Mouse (Mus musculus): ENCODE results near the gene Itga6. TPM values are rescaled to one million over a fixed set of nuclear protein-coding genes. Genes with fewer than 3 reads are reported as not detected.
A peak's percentile ranks its signal among the peaks of the same experiment; 100 is the strongest.

The Itga6 gene
- polyA plus RNA-seq, 1 experiment = 160 TPM

- Histone ChIP-seq H3K4me3 (ENCODE audit: insufficient read depth, low read length) (no peak overlapping the region), H3K27ac (ENCODE audit: insufficient read depth, low read depth, low read length) (no peak overlapping the region), H3K4me1 (ENCODE audit: control insufficient read depth, insufficient read depth, low read length) (peaks cover 10% of the 10 kb centered on the region)
- TF ChIP-seq POLR2A (IDR thresholded peaks at IDR 0.05; ENCODE audit: borderline replicate concordance, low read depth, low read length) (no peak), CTCF (IDR thresholded peaks at IDR 0.05; ENCODE audit: low read depth, low read length) (no peak)
Measured at GRCm38 (mm10) chr2:71730623-71731612, 14.5 kb upstream of the Itga6 start.

GRCm38 (mm10) chr2:71734792-71735392, 10.5 kb upstream of the Itga6 start:
- Histone ChIP-seq H3K4me3 (ENCODE audit: insufficient read depth, low read length) (no peak overlapping the region), H3K4me1 (ENCODE audit: control insufficient read depth, insufficient read depth, low read length) (peaks cover 10% of the 10 kb centered on the region), H3K27ac (ENCODE audit: insufficient read depth, low read depth, low read length) (no peak overlapping the region)
- no peak for TF ChIP-seq CTCF (IDR thresholded peaks at IDR 0.05; ENCODE audit: low read depth, low read length)
- TF ChIP-seq POLR2A (IDR thresholded peaks at IDR 0.05; ENCODE audit: borderline replicate concordance, low read depth, low read length) = no peak

- Histone ChIP-seq H3K4me1 (ENCODE audit: control insufficient read depth, insufficient read depth, low read length) (peaks cover 9% of the 10 kb centered on the region), H3K4me3 (ENCODE audit: insufficient read depth, low read length) (no peak overlapping the region), H3K27ac (ENCODE audit: insufficient read depth, low read depth, low read length) (no peak overlapping the region)
- TF ChIP-seq POLR2A (IDR thresholded peaks at IDR 0.05; ENCODE audit: borderline replicate concordance, low read depth, low read length) (no peak), CTCF (IDR thresholded peaks at IDR 0.05; ENCODE audit: low read depth, low read length) (no peak)
Measured at GRCm38 (mm10) chr2:71735541-71736159, 9.8 kb upstream of the Itga6 start.

- H3K27ac ChIP-seq (ENCODE audit: insufficient read depth, low read depth, low read length) = no peak overlapping the region
- no peak overlapping the region for H3K4me3 ChIP-seq (ENCODE audit: insufficient read depth, low read length)
- peaks cover 7% of the 10 kb centered on the region for H3K4me1 ChIP-seq (ENCODE audit: control insufficient read depth, insufficient read depth, low read length)
- TF ChIP-seq POLR2A (IDR thresholded peaks at IDR 0.05; ENCODE audit: borderline replicate concordance, low read depth, low read length) (no peak), CTCF (IDR thresholded peaks at IDR 0.05; ENCODE audit: low read depth, low read length) (peak; percentile 34; the same call in 1 of the 2 replicates)
Measured at GRCm38 (mm10) chr2:71736213-71736612, 9.2 kb upstream of the Itga6 start.

GRCm38 (mm10) chr2:71739173-71739860, 6.1 kb upstream of the Itga6 start:
- Histone ChIP-seq H3K4me3 (ENCODE audit: insufficient read depth, low read length) (no peak overlapping the region), H3K27ac (ENCODE audit: insufficient read depth, low read depth, low read length) (no peak overlapping the region), H3K4me1 (ENCODE audit: control insufficient read depth, insufficient read depth, low read length) (peaks cover 23% of the 10 kb centered on the region)
- TF ChIP-seq CTCF (IDR thresholded peaks at IDR 0.05; ENCODE audit: low read depth, low read length) (no peak), POLR2A (IDR thresholded peaks at IDR 0.05; ENCODE audit: borderline replicate concordance, low read depth, low read length) (no peak)

- H3K4me1 ChIP-seq (ENCODE audit: control insufficient read depth, insufficient read depth, low read length) = peaks cover 44% of the 10 kb centered on the region
- no peak overlapping the region for H3K4me3 ChIP-seq (ENCODE audit: insufficient read depth, low read length)
- TF ChIP-seq POLR2A (IDR thresholded peaks at IDR 0.05; ENCODE audit: borderline replicate concordance, low read depth, low read length) = no peak
- no peak for TF ChIP-seq CTCF (IDR thresholded peaks at IDR 0.05; ENCODE audit: low read depth, low read length)
- no peak overlapping the region for H3K27ac ChIP-seq (ENCODE audit: insufficient read depth, low read depth, low read length)
Measured at GRCm38 (mm10) chr2:71742557-71742956, 2.9 kb upstream of the Itga6 start.

GRCm38 (mm10) chr2:71743377-71743776, 2.0 kb upstream of the Itga6 start:
- Histone ChIP-seq H3K4me3 (ENCODE audit: insufficient read depth, low read length) (no peak overlapping the region), H3K27ac (ENCODE audit: insufficient read depth, low read depth, low read length) (no peak overlapping the region), H3K4me1 (ENCODE audit: control insufficient read depth, insufficient read depth, low read length) (peaks cover 44% of the 10 kb centered on the region)
- TF ChIP-seq POLR2A (IDR thresholded peaks at IDR 0.05; ENCODE audit: borderline replicate concordance, low read depth, low read length) (no peak), CTCF (IDR thresholded peaks at IDR 0.05; ENCODE audit: low read depth, low read length) (no peak)

- Histone ChIP-seq H3K27ac (ENCODE audit: insufficient read depth, low read depth, low read length) (peak overlapping the region; percentile 87), H3K4me1 (ENCODE audit: control insufficient read depth, insufficient read depth, low read length) (peaks cover 46% of the 10 kb centered on the region)
Measured at GRCm38 (mm10) chr2:71744320-71744719, 1.1 kb upstream of the Itga6 start.

GRCm38 (mm10) chr2:71744861-71745507, 432 bp upstream of the Itga6 start:
- Histone ChIP-seq H3K4me3 (ENCODE audit: insufficient read depth, low read length) (no peak overlapping the region), H3K27ac (ENCODE audit: insufficient read depth, low read depth, low read length) (peak overlapping the region; percentile 87), H3K4me1 (ENCODE audit: control insufficient read depth, insufficient read depth, low read length) (peaks cover 48% of the 10 kb centered on the region)
- TF ChIP-seq POLR2A (IDR thresholded peaks at IDR 0.05; ENCODE audit: borderline replicate concordance, low read depth, low read length) (no peak), CTCF (IDR thresholded peaks at IDR 0.05; ENCODE audit: low read depth, low read length) (no peak)

More at GRCm38 (mm10) chr2:71744320-71744719, 1.1 kb upstream of the Itga6 start:
- H3K4me3 ChIP-seq (ENCODE audit: insufficient read depth, low read length) = no peak overlapping the region
- TF ChIP-seq POLR2A (IDR thresholded peaks at IDR 0.05; ENCODE audit: borderline replicate concordance, low read depth, low read length) (no peak), CTCF (IDR thresholded peaks at IDR 0.05; ENCODE audit: low read depth, low read length) (no peak)
